Mouse (Mus musculus): ENCODE data around the gene Prune2.

Gene Prune2

GRCm38 (mm10) chr19:17180506-17180905 is 224.6 kb downstream of the Prune2 start:
- DNase-seq (ENCODE audit: extremely low spot score, low spot score): no peak

- DNase-seq (ENCODE audit: extremely low spot score, low spot score): no peak
These were observed 238.8 kb downstream of the Prune2 start for GRCm38 (mm10) chr19:17194730-17195129.

GRCm38 (mm10) chr19:17199059-17199458 is 243.1 kb downstream of the Prune2 start:
- no peak for DNase-seq (ENCODE audit: extremely low spot score, low spot score)

- DNase-seq (ENCODE audit: extremely low spot score, low spot score): no peak
These were observed 251.2 kb downstream of the Prune2 start for GRCm38 (mm10) chr19:17207141-17207540.

- DNase-seq (ENCODE audit: extremely low spot score, low spot score): no peak
These were observed 254.6 kb downstream of the Prune2 start for GRCm38 (mm10) chr19:17210541-17210940.

- DNase-seq (ENCODE audit: extremely low spot score, low spot score): no peak
These were observed 259.1 kb downstream of the Prune2 start for GRCm38 (mm10) chr19:17214896-17215520.

- no peak for DNase-seq (ENCODE audit: extremely low spot score, low spot score)
These were observed 262.3 kb downstream of the Prune2 start for GRCm38 (mm10) chr19:17218195-17218594.

- no peak for DNase-seq (ENCODE audit: extremely low spot score, low spot score)
These were observed 267.9 kb downstream of the Prune2 start for GRCm38 (mm10) chr19:17223801-17224200.

GRCm38 (mm10) chr19:17225570-17226083 is 269.7 kb downstream of the Prune2 start:
- DNase-seq (ENCODE audit: extremely low spot score, low spot score): no peak

GRCm38 (mm10) chr19:17226096-17226495 is 270.2 kb downstream of the Prune2 start:
- no peak for DNase-seq (ENCODE audit: extremely low spot score, low spot score)

GRCm38 (mm10) chr19:17230013-17230412 is 274.1 kb downstream of the Prune2 start:
- DNase-seq (ENCODE audit: extremely low spot score, low spot score): no peak

- no peak for DNase-seq (ENCODE audit: extremely low spot score, low spot score)
These were observed 282.6 kb downstream of the Prune2 start for GRCm38 (mm10) chr19:17238471-17238870.

- no peak for DNase-seq (ENCODE audit: extremely low spot score, low spot score)
These were observed 284.5 kb downstream of the Prune2 start for GRCm38 (mm10) chr19:17240170-17241077.

- no peak for DNase-seq (ENCODE audit: extremely low spot score, low spot score)
These were observed 285.3 kb downstream of the Prune2 start for GRCm38 (mm10) chr19:17241206-17241605.

GRCm38 (mm10) chr19:17242962-17243361 is 287.0 kb downstream of the Prune2 start:
- DNase-seq (ENCODE audit: extremely low spot score, low spot score): no peak

GRCm38 (mm10) chr19:17244544-17244943 is 288.6 kb downstream of the Prune2 start:
- DNase-seq (ENCODE audit: extremely low spot score, low spot score): no peak

GRCm38 (mm10) chr19:17247352-17247925 is 291.5 kb downstream of the Prune2 start:
- DNase-seq (ENCODE audit: extremely low spot score, low spot score): no peak

GRCm38 (mm10) chr19:17249691-17250090 is 293.8 kb downstream of the Prune2 start:
- DNase-seq (ENCODE audit: extremely low spot score, low spot score): no peak

GRCm38 (mm10) chr19:17250801-17251200 is 294.9 kb downstream of the Prune2 start:
- DNase-seq (ENCODE audit: extremely low spot score, low spot score): no peak

GRCm38 (mm10) chr19:17251453-17251852 is 295.5 kb downstream of the Prune2 start:
- no peak for DNase-seq (ENCODE audit: extremely low spot score, low spot score)

GRCm38 (mm10) chr19:17252845-17253244 is 296.9 kb downstream of the Prune2 start:
- no peak for DNase-seq (ENCODE audit: extremely low spot score, low spot score)

- DNase-seq (ENCODE audit: extremely low spot score, low spot score): no peak
These were observed 299.6 kb downstream of the Prune2 start for GRCm38 (mm10) chr19:17255511-17255910.
